Mouse (Mus musculus) duodenum, adult 2 months (tissue): Measurements from ENCODE around the gene Patl1. TPM values are rescaled to one million over a fixed set of nuclear protein-coding genes. Genes with fewer than 3 reads are reported as not detected.

ENCODE experiments used
- polyA plus RNA-seq: library from polyadenylated mRNA; depleted of rRNA; stranded (reverse); fragments of >200 nt; gene quantifications from 2 replicates; pipeline ENCODE4 v1.2.3, GENCODE M21; 2012; ENCODE audit warnings: low replicate concordance; rRNA removed

The Patl1 gene
- polyA plus RNA-seq = 6.6 and 10.0 TPM in 2 replicates

DNA sequence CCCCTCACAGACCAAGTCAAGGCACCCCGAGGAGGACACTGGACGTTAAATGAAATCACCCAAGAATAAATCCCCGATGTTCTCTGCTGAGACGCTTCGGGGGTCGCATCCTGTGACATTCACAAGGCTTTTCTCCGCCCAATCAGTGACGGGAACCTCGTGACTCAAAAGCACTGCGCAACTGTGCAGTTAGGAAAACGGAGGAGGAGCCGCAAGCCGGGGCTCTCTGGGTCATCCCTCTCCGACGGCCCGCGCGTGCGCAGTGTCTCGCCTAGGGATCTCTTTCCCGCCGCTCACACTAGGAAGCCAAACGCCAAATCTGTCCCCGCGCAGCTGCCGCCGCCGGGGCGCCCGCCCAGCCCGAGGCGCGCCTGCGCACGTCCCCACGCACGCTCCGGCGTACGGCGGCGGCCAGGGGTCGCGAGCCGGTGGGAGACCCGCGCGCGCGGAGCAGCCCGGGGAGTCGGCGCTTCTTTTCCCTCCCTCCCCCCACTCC lies at the start of gene Patl1:
Gene Patl1 (plus strand): TSS at position 363 of the 496 bp plus-strand sequence.

DNA sequence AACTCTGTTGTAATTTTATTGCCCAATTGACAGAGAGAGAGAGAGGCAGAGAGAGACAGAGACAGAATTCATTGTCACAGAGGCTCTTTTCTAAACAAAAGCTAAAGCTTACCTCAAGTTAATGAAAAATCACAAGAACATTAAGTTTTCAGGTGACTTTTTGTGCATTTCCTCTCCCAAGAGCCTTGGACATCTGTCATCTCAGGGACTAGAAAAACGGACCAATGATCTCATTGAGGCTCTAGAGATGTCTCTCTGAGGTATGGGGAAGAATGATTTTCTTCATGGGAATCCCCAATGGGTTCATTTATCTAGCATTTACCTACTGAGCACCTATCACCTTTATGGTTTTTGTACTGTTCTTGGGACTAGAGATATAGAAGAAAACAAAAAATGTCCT lies 37.2 kb upstream of the Patl1 start, which contains the start of gene Olfr1419:
Gene Olfr1419 (minus strand): TSS at position 101 of the 400 bp plus-strand sequence.

DNA sequence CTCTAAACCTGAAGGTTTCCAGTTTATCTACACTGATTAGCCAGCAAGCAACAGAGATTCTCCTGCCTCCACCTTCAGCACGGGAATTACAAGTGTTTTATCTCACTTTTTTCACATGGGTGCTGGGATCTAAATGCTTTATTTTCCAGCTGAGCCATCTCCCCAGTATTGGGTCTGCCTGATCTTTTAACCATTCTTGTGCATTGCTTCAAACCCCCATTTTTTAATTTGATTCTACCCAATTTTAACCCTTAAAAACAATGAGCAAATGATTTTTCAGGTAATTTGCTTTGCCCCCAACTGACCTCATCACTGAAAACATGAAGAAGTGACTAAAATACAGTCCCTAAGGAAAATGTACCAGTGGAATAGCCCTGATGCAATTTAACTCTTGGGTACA lies 25.9 kb upstream of the Patl1 start, which contains the start of gene Olfr1420:
Gene Olfr1420 (plus strand): TSS at position 301 of the 400 bp plus-strand sequence.

GRCm38 (mm10) chr19:11965023-11965942 lies 53.1 kb downstream of the Patl1 start, which contains the start of gene Osbp:
Osbp (plus strand) TSS chr19:11965941.

Other genes starting within 250 kb of the Patl1 start
- gene Oosp1, start 221.2 kb upstream of the Patl1 start, polyA plus RNA-seq = not detected in 2 replicates
- gene Oosp3, start 215.3 kb upstream of the Patl1 start, polyA plus RNA-seq = not detected in 2 replicates
- gene Gif, start 164.8 kb upstream of the Patl1 start, polyA plus RNA-seq = 0.24 and 1.8 TPM in 2 replicates
- 2.8 and 6.6 TPM in 2 replicates for gene Mrpl16, start 142.0 kb upstream of the Patl1 start, polyA plus RNA-seq
- gene Stx3, start 93.0 kb upstream of the Patl1 start, polyA plus RNA-seq = 18.8 and 23.7 TPM in 2 replicates
- not detected in 2 replicates for gene Olfr1417, start 73.2 kb upstream of the Patl1 start, polyA plus RNA-seq
- not detected in 2 replicates for gene Olfr1418, start 51.3 kb upstream of the Patl1 start, polyA plus RNA-seq
- gene Olfr1419, start 37.3 kb upstream of the Patl1 start, polyA plus RNA-seq = not detected in 2 replicates
- not detected in 2 replicates for gene Olfr1420, start 25.8 kb upstream of the Patl1 start, polyA plus RNA-seq
- 6.4 and 8.0 TPM in 2 replicates for gene Osbp, start 53.5 kb downstream of the Patl1 start, polyA plus RNA-seq
- gene Olfr1423, start 128.9 kb downstream of the Patl1 start, polyA plus RNA-seq = not detected in 2 replicates
- gene Olfr1424, start 150.3 kb downstream of the Patl1 start, polyA plus RNA-seq = not detected in 2 replicates
- gene Olfr1425, start 165.3 kb downstream of the Patl1 start, polyA plus RNA-seq = not detected in 2 replicates
- gene Olfr1426, start 179.6 kb downstream of the Patl1 start, polyA plus RNA-seq = not detected in 2 replicates
- not detected in 2 replicates for gene Olfr1427, start 190.9 kb downstream of the Patl1 start, polyA plus RNA-seq
- not detected in 2 replicates for gene Olfr1428, start 203.5 kb downstream of the Patl1 start, polyA plus RNA-seq
- gene Olfr76, start 210.8 kb downstream of the Patl1 start, polyA plus RNA-seq = not detected in 2 replicates